Mouse (Mus musculus): ENCODE measurements around the gene Cpox. TPM values are rescaled to one million over a fixed set of nuclear protein-coding genes. Genes with fewer than 3 reads are reported as not detected.

Gene Cpox
- polyA plus RNA-seq (2012) = 45.0 and 55.5 TPM in 2 replicates

DNA sequence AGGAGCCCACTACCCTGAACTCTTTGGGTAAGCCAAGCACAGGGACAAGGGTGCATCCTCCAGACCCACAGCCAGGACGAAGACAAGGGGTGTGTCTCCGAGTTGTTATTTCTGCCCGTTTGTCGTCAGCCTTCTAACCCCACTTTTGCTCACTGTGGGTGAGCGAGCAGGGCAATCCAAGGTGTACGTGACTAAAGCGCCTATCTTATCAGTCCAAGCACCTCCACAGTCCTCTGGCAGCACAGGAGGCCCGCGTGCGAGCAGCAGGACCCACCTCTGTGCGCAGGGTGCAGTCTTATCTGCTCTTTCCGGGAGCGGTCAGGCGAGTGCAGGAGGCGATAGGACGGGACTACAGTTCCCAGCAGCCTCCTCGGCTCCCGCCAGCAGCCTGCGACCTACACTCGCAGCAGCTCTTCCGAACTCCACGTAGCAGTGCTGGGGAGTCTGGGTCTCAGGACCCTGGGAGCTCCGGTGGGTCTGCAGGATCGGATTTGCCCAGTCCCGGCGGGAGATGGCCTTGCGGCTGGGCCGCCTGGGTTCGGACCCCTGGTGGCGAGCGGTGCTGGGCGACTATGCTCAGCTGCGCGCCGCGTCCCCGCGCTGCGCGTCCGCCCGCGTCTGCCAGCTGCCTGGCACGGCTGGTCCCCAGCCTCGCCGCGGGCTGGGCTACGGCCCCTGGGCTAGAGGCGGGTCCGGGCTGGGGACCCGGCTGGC lies at the start of gene Cpox:
Gene Cpox (plus strand): TSS at position 376 of the 714 bp plus-strand sequence.
- Histone ChIP-seq H3K9me3 (ENCODE audit: control insufficient read depth, low read length) (no peaks in the 10 kb centered on the region), H3K27me3 (ENCODE audit: control insufficient read depth) (no peaks in the 10 kb centered on the region), H3K4me1 (ENCODE audit: control insufficient read depth) (peaks cover 71% of the 10 kb centered on the region), H3K36me3 (ENCODE audit: control insufficient read depth) (peaks cover 62% of the 10 kb centered on the region), H3K4me3 (replicated peaks) (peak within 1 kb of the TSS; percentile 87)
- TF ChIP-seq GATA1 (IDR thresholded peaks at IDR 0.05; ENCODE audit: low read length) (peak; percentile 98), TAL1 (IDR thresholded peaks at IDR 0.05; ENCODE audit: low read length) (peak; percentile 96)

DNA sequence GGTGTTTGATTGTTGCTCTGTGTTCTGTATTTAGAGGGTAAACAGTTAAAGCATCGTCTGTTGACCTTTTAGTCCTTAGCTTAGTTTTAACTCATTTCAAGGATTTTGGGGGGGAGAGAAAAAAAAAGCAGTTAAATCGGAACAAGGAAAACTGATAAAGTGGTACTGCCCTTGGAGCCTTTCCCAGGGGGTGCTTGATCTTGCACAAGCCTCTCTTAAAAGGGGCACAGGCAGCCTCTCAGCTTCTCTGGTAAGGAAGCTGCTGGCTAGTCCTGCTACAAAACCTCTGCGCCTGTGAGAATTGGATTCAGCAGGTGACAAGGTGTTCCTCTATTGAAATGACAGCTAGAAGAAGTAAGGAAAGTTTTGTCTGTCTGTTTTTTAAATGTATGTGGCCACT lies 47.7 kb upstream of the Cpox start:
- Histone ChIP-seq H3K4me3 (replicated peaks) (no peak overlapping the region), H3K36me3 (ENCODE audit: control insufficient read depth) (no peaks in the 10 kb centered on the region), H3K9me3 (ENCODE audit: control insufficient read depth, low read length) (no peaks in the 10 kb centered on the region), H3K4me1 (ENCODE audit: control insufficient read depth) (peaks cover 20% of the 10 kb centered on the region), H3K27me3 (ENCODE audit: control insufficient read depth) (no peaks in the 10 kb centered on the region)
- TF ChIP-seq GATA1 (IDR thresholded peaks at IDR 0.05; ENCODE audit: low read length) (no peak), TAL1 (IDR thresholded peaks at IDR 0.05; ENCODE audit: low read length) (no peak)

DNA sequence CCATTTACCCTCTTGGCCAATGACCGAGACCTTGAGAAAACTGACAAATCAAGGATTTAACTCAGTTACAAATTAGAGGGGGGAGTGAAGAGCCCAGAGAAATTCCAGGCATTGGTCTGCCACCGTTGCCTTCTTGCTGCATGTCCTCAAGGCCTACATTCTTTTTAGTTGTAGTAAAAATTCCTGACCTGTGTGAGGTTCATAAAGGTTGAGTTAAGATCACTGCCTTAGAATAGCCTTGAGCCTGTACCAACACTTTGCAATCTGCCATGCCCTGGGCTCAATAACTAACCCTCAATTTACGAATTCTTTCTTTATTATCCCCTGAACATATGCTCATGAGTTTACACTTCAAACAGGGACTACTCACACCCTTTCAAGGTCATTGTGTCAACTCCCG lies 47.0 kb upstream of the Cpox start:
- H3K4me1 ChIP-seq (ENCODE audit: control insufficient read depth) = peaks cover 28% of the 10 kb centered on the region
- TF ChIP-seq TAL1 (IDR thresholded peaks at IDR 0.05; ENCODE audit: low read length) (no peak), GATA1 (IDR thresholded peaks at IDR 0.05; ENCODE audit: low read length) (no peak)
- no peaks in the 10 kb centered on the region for H3K36me3 ChIP-seq (ENCODE audit: control insufficient read depth)
- no peaks in the 10 kb centered on the region for H3K27me3 ChIP-seq (ENCODE audit: control insufficient read depth)
- no peaks in the 10 kb centered on the region for H3K9me3 ChIP-seq (ENCODE audit: control insufficient read depth, low read length)
- H3K4me3 ChIP-seq (replicated peaks) = no peak overlapping the region

DNA sequence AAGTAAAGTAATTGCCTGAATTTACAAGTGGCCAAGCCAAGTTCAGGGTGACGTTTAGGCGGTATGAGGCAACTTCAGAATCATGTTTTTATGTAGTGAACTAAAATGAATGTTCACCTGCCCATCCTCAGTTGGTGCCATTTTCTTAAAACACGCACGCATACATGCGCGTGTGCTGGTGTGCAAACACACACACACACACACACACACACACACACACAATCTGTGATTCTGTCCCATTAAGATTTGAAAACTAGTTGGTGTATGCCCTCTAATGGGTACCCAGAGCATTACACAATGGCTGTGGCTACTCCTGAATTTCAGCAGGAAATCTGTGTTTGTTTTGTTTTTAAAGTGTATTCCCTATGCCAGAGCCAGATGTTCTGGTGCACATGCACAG lies 46.1 kb upstream of the Cpox start:
- H3K27me3 ChIP-seq (ENCODE audit: control insufficient read depth) = no peaks in the 10 kb centered on the region
- H3K36me3 ChIP-seq (ENCODE audit: control insufficient read depth) = no peaks in the 10 kb centered on the region
- no peaks in the 10 kb centered on the region for H3K9me3 ChIP-seq (ENCODE audit: control insufficient read depth, low read length)
- TF ChIP-seq GATA1 (IDR thresholded peaks at IDR 0.05; ENCODE audit: low read length) = no peak
- no peak for TF ChIP-seq TAL1 (IDR thresholded peaks at IDR 0.05; ENCODE audit: low read length)
- peaks cover 36% of the 10 kb centered on the region for H3K4me1 ChIP-seq (ENCODE audit: control insufficient read depth)
- no peak overlapping the region for H3K4me3 ChIP-seq (replicated peaks)

DNA sequence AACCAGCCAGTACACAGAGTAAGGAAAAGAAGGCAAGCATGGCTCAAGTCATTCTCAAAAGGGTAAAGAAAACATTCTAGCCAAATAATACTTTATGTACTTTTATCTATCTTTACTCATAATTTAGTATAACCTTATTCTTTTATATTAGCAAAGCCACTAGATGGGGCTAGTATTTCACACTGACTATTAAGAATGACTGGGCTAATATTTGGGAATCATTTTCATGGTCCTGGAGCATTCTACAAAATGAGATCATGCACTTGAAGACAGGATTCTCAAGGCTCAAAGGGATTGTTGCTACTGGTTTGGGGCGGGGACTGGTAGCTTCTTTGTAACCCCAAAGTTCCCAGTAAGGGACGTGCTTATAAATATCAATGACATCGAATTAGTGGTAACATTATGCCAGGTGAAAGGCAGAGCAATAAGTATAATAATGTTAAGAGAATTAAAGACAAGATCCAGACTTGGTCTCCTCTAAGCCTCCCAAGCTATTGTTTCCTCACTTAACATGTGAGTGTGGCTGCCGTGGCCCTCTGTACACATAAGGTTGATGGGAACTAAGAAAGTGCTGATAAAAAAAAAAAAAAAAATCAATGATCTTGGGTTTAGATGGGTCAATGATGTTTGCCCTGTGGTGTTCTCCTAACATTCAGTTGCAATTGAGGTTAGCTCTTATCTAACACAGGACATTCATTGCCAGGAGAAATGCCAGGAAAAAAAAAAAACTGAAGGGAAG lies 42.3 kb upstream of the Cpox start:
- Histone ChIP-seq H3K9me3 (ENCODE audit: control insufficient read depth, low read length) (no peaks in the 10 kb centered on the region), H3K4me1 (ENCODE audit: control insufficient read depth) (peaks cover 53% of the 10 kb centered on the region), H3K27me3 (ENCODE audit: control insufficient read depth) (no peaks in the 10 kb centered on the region), H3K36me3 (ENCODE audit: control insufficient read depth) (peaks cover 4% of the 10 kb centered on the region; the same call in 1 of the 2 replicates), H3K4me3 (replicated peaks) (no peak overlapping the region)
- no peak for TF ChIP-seq GATA1 (IDR thresholded peaks at IDR 0.05; ENCODE audit: low read length)
- TF ChIP-seq TAL1 (IDR thresholded peaks at IDR 0.05; ENCODE audit: low read length) = no peak

- Histone ChIP-seq H3K4me3 (replicated peaks) (no peak overlapping the region), H3K9me3 (ENCODE audit: control insufficient read depth, low read length) (no peaks in the 10 kb centered on the region), H3K27me3 (ENCODE audit: control insufficient read depth) (no peaks in the 10 kb centered on the region), H3K36me3 (ENCODE audit: control insufficient read depth) (peaks cover 4% of the 10 kb centered on the region; the same call in 1 of the 2 replicates), H3K4me1 (ENCODE audit: control insufficient read depth) (peaks cover 53% of the 10 kb centered on the region)
- TF ChIP-seq TAL1 (IDR thresholded peaks at IDR 0.05; ENCODE audit: low read length) (no peak), GATA1 (IDR thresholded peaks at IDR 0.05; ENCODE audit: low read length) (no peak)
Measured at GRCm38 (mm10) chr16:58628336-58628680, 41.8 kb upstream of the Cpox start.

- no peaks in the 10 kb centered on the region for H3K9me3 ChIP-seq (ENCODE audit: control insufficient read depth, low read length)
- peaks cover 4% of the 10 kb centered on the region; the same call in 1 of the 2 replicates for H3K36me3 ChIP-seq (ENCODE audit: control insufficient read depth)
- TF ChIP-seq GATA1 (IDR thresholded peaks at IDR 0.05; ENCODE audit: low read length) = no peak
- TF ChIP-seq TAL1 (IDR thresholded peaks at IDR 0.05; ENCODE audit: low read length) = no peak
- H3K4me3 ChIP-seq (replicated peaks) = no peak overlapping the region
- peaks cover 55% of the 10 kb centered on the region for H3K4me1 ChIP-seq (ENCODE audit: control insufficient read depth)
- H3K27me3 ChIP-seq (ENCODE audit: control insufficient read depth) = no peaks in the 10 kb centered on the region
Measured at GRCm38 (mm10) chr16:58628968-58629367, 41.1 kb upstream of the Cpox start.

GRCm38 (mm10) chr16:58629736-58630135 lies 40.4 kb upstream of the Cpox start:
- peaks cover 4% of the 10 kb centered on the region; the same call in 1 of the 2 replicates for H3K36me3 ChIP-seq (ENCODE audit: control insufficient read depth)
- H3K4me1 ChIP-seq (ENCODE audit: control insufficient read depth) = peaks cover 58% of the 10 kb centered on the region
- H3K4me3 ChIP-seq (replicated peaks) = no peak overlapping the region
- no peaks in the 10 kb centered on the region for H3K27me3 ChIP-seq (ENCODE audit: control insufficient read depth)
- TF ChIP-seq GATA1 (IDR thresholded peaks at IDR 0.05; ENCODE audit: low read length) (no peak), TAL1 (IDR thresholded peaks at IDR 0.05; ENCODE audit: low read length) (no peak)
- H3K9me3 ChIP-seq (ENCODE audit: control insufficient read depth, low read length) = no peaks in the 10 kb centered on the region

- Histone ChIP-seq H3K4me3 (replicated peaks) (no peak overlapping the region), H3K27me3 (ENCODE audit: control insufficient read depth) (no peaks in the 10 kb centered on the region), H3K4me1 (ENCODE audit: control insufficient read depth) (peaks cover 46% of the 10 kb centered on the region), H3K9me3 (ENCODE audit: control insufficient read depth, low read length) (no peaks in the 10 kb centered on the region), H3K36me3 (ENCODE audit: control insufficient read depth) (no peaks in the 10 kb centered on the region)
- TF ChIP-seq GATA1 (IDR thresholded peaks at IDR 0.05; ENCODE audit: low read length) = no peak
- no peak for TF ChIP-seq TAL1 (IDR thresholded peaks at IDR 0.05; ENCODE audit: low read length)
Measured at GRCm38 (mm10) chr16:58635866-58636265, 34.2 kb upstream of the Cpox start.
